Mouse (Mus musculus) adrenal gland, adult 8-10 months (tissue): ENCODE measurements at regions not wholly inside any gene's neighbourhood (a gene's known extent, or its start where the extent isn't known, plus 50 kb on each side); places are given as distances from the start of the nearest gene placed in this dataset.
"Not testable (repeated sequence)": the region's sequence is repeated elsewhere in the genome, so short reads cannot be mapped to it uniquely, and the experiment has no call there.

Experiments
- DNase-seq: peaks from one replicate; pipeline ENCODE4 v3.0.0; 2022

DNA sequence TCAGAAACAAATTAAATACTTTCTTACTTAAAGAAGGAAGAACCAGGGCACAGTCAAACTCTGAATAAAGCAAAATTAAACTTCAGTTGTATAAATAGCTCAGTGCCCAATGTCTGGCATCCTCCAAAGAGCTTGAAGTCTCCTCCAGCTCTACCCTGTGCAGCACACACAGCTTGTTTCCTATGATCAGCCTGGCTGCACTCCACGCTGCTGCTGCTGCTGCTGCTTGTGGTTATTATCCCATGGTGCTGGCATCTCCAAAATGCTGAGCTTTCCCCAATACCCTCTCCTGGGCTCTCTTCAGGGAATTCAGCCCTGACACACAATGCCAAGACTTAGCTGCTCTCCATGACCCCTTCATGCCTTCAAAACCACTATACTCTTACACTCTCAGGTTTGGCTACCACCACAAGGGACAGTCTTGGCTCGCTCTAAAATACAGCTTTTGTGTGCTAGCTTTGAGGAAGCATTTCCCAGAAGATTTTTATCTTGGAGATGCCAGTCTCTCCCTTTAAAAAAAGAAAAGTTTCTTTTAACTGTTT lies 121.0 kb downstream of the Rab10 start:
- DNase-seq: not testable (repeated sequence)

DNA sequence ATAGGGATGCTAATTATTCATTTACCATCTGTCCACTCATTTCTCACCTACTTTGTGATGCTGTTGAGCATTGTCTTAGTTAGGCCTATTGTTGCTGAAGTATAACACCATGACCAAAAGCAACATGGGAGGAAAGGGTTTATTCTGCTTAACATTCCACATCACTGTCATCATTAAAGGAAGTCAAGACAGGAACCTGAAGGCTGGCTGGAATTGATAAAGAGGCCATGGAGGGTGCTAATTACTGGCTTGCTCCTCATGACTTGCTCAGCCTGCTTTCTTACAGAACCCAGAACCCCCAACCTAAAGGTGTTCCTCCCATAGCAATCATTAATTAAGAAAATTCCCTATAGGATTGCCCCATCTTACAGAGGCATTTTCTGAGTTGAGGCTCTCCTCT lies 121.6 kb downstream of the Rab10 start:
- no peak for DNase-seq

DNA sequence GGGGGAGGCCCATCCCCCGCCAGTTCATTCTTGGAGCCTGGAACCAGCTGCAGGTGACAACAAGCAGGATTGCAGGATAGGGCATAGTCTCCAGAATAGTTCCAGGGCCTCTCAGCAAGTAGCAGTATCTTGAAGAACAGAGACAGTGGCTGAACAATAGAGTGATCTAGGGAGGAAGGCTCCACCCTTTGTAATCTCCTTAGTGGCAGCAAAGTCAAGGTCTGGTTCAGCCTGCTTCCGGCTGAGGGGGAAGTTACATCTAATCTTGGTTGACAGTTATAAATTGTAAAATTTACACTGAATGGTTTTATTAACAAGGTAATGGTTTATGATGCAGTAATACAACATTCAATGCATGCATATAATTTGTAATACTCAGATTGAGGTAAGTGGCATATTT lies 136.4 kb downstream of the Rab10 start:
- DNase-seq: no peak

DNA sequence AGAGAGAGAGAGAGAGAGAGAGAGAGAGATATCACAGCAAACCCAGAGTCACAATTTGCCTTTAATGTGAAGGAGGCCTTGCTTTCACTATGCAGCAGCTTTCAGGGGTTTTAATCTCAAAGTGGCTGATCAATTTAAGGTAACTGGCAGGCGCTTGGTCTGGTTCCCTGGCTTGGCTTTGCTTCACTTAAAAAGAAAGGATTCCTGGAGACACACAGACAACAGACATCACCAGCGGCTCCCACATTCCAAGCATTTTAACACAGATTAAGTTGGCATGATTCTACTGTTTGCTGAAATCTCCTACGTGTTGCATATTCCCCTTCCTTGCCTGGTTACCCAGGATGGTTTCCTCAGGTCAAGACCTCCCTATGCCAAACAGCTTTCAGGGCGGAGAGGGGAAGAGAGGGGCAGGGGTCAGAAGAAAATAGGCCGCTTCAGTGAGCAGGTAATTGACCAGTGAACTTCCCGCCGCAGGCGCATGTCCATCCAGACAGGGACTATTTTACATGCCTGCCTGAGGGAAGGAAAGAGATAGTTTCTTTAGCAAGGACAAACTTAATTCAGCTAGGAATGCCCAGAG lies 140.0 kb downstream of the Rab10 start:
- DNase-seq: not testable (repeated sequence)

DNA sequence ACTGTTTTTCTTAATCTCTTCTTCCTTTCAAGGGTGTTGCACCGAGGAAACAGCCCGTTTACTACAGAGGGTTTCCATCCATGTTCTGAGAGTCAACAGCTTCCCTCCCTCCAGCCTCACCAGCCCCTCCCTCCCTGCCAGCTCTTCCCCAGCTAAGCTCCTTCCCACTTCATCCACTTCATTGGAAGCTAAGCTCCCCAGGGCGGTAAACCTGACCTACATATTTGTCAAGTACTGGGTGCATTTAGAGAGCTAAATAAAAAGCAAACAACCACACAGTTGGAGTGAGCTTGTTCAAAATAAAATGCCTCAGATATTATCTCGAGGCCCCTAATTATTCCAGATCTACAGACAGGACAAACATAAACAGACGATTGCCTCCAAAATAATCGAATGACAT lies 148.1 kb downstream of the Rab10 start:
- DNase-seq: not testable (repeated sequence)

DNA sequence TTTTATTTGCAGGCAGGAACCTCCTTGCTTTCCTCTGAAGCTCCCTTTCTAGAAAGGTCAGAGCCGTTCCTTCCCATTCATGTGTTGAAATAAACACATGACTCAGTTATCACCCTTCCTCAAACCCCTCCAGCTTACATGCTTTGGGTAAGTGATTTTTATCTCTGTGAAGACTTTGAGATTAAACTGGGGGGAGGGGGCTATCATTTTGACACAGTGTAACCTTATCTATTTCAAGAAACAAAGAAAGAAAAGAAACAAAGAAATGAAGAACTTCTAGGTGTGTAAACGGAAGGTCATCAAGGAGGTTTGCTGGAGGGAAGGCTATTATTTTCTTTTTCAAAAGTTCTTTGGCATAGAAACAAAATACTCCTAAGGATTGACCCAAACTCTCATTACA lies 151.0 kb downstream of the Rab10 start:
- not testable (repeated sequence) for DNase-seq

DNA sequence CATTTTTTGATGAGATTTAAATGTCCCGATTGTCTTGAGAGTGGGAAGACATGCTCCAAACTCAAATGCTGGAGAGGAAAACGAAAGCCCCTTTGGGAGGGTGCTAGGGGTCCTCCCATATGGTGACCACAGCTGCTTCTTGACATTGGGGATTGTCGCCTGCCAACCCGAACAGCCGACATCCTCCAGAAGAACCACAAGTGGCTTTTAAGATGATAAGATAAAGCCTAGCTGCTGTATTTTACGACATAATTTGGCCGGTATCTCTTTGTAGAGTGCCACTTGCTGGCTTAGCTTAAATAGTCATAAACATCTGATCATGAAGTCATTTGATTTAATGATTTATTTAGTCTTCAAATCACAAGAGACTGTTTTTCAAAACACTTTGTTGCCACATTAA lies 156.1 kb downstream of the Rab10 start:
- DNase-seq: not testable (repeated sequence)

DNA sequence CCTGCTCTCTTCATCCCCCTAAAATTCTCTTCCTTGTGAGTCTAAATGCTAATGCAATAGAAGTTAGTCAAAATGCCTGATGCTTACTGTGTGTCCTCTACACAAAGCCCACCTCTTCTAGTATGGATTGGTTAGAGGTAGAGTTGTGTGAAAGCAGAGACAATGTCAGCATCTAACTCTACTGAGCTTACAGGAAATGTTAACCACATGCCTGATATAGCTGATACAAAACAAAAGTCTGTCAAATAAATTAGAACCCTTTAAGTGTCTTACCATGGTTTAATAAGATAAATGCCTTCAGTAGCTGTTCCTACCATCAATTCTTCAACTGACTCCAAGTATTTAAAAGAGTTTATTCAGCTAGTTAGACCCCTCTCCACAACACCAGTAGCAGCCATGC lies 177.2 kb downstream of the Rab10 start:
- DNase-seq: not testable (repeated sequence)

DNA sequence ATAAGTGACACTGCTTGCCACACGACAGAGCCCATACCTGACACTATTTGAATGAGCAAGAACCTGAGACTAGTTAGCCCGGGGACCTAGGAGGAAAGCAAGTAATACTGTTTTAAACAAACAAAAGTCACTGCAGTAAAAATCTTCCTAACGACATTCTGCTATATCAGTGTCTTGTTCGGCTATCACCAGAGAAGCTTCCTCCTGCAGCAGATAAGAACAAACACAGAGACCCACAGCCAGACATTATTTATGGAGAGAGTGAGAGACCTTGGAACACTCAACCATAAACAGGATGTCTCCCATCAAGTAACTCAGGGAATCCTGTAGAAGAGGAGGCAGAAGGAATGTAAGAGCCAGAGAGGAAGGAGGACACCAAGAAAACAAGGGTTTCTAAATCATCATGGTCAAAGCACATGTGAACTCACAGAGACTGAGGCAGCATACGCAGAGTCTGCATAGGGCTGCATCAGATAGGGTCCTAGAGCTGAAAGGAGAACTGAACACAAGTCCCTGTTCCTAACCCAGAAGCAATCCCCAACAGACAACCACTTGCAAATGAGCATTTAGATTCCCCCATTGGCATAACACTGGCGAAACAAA lies 178.5 kb downstream of the Rab10 start:
- not testable (repeated sequence) for DNase-seq

DNA sequence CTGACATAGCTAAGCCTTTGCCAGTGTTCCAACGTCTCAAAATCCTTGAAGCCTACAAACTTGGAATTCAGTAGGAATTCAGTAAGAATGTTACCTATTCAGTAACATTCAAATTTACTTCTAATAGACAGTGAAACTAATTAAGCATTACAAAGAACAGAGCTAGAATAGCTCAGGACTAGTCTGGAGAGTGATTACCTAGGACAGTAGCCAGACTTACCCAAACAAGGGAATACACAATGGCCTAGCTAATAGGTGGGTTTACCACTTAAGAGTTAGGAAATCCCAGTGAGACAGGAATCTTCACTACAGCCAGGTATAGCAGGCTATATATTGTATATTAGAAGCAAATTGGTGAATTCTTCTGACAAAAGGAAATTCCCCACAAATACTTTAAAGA lies 182.4 kb downstream of the Rab10 start:
- DNase-seq: not testable (repeated sequence)

DNA sequence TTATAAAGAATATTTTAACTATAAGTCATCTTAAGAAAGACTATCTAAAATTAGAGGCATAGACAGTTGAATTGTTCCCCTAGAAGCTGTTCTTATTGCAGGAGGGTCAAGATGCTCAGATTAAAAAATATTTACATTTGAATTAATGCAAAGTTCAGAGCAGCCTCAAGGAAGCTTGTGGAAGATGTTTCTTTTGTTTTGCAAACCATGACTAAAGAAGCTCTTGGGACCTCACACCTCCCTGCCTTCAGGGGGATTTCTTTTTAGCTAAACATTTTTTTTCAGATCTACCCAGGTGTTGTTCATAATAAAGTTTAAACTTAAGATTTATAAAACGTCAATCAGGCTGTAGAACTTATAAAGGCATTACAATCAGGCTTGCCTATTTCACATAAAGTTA lies 185.7 kb downstream of the Rab10 start:
- no peak for DNase-seq

DNA sequence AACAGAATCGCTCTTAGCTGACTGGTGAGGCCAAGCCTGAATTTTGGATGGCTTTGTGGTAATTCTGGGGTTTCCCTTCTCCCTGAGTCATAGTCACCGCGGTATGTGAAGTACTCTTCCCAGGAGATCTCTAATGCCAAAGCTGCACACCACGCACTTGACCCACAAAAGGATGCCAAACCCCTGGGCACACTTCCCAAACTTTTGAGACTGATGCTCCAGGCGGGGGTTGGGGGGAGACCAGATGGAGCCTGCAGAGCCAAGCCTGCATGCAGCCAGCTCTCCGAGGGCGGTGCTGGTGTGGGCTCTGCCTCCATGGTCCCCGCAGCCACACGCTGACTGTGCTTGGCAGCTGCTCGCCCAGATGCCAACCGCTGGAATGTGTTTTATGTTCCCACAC lies 199.2 kb downstream of the Rab10 start:
- DNase-seq: not testable (repeated sequence)

DNA sequence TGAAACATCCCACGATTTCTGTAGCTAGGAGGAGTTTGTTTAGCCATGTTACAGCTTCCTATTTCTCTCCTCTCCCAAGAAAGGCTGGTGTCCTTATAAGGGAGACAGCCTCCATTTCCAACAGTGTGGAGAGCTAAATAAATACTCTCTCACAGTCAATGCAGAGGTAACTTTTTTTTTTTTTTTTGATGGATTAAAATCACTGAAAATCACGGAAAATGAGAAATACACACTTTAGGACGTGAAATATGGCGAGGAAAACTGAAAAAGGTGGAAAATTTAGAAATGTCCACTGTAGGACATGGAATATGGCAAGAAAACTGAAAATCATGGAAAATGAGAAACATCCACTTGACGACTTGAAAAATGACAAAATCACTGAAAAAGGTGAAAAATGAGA lies 200.1 kb downstream of the Rab10 start:
- DNase-seq: peak; percentile 63

DNA sequence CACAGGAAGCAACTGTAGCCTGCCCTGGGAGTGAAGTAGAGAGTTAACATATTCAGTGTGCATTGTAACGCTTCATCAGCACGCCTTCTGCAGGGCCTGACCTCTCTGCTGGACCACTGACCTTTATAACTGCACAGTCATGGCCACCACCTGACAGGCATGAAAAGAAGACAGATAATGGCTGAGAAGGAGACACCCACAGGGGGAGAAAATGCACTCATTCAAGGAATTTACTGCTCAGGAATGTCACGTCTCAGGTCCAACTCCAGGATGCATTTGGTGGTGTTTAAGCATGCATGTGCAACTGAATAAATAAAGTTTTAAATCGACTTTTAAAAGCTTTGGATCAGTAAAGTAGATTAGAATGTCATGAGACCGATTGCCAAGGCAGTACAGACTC lies 207.8 kb downstream of the Rab10 start:
- not testable (repeated sequence) for DNase-seq

DNA sequence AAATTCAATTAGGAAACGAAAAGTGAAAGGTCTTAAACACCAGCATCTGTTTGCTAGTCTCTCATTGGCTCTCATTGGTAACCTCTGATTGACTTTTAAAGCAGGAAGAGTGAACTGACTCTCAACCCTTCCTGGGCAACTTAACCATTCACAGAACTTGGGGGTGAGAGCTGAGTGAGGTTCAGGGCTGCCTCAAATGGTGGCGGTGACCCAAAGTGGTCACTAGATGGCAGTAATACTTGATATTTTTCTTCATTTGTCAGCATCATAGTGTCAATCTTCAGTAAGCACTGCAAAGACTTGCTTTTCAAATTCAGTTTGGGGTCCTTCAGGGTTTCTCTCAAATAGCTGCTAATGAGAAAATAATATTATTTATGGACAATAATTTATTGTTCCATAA lies 211.6 kb downstream of the Rab10 start:
- DNase-seq: peak; percentile 18

DNA sequence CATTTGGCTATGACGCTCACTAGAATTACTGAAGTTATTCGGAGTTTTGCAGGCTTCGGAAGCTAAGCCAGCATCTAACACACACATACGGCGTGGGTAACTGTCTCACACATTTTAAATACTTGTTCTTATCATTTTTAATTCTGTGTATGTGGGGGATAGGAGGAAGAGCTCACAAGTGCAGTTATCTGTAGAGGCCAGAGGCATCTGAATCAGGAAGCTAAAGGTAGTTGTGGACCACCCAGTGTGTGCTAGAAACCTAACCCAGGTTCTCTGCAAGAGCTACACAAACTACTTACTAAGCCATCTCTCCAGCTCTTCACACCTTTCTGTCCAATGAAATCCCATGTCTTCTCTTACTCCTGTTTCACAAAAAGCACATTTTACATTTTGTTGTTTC lies 215.3 kb downstream of the Rab10 start:
- DNase-seq: no peak

DNA sequence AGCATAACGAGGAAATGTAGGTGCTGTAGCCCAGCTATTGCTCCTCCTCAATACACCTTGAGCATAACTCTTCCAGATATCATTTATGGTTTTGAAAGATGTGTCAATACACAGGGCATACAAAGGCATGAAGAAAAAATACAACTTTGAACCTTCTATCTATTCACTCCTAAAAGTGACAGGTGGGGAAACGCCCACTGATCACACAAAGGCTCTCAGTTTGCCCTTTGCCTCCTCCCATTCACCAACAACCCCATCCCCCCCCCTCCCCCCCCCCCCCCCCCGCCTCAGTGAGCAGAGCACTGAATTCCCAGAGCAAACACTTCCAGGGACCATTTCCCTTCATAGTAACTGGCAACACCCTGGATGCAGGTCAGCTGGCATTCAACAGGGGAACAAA lies 216.8 kb downstream of the Rab10 start:
- DNase-seq: not testable (repeated sequence)

DNA sequence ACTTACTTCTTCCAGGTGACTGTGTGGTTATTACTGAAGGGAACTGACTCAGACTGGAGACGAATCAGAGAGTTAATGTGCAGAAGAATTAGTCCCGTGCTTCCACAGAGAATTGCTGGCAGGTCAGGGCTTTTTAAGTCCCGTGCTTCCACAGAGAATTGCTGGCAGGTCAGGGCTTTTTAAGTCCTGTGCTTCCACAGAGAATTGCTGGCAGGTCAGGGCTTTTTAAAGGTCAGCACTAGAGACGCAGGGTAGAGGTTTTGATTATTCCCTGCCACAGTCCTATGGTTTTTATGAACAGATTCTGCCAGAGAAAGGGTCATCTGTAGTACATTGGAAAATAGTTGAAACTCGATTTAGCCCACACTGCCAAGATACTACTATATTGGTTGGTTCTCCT lies 260.2 kb downstream of the Rab10 start:
- DNase-seq: peak; percentile 57

DNA sequence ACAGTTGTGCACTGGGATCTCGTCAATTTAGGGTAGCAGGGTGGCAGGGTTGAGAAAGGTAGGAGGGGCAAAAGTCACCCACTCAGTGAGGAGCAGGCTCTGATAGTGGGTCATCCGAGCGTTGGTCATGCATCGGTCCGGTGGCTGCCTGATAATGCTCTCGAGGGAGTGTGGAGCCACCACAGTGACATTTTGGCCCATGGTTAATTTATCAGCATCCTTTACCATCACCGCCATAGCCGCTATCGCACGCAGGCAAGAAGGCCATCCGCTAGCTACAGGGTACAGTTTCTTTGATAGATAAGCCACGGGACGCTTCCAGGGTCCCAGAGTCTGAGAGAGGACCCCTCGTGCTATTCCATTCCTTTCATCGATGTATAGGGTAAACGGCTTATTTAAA lies 291.3 kb downstream of the Rab10 start:
- not testable (repeated sequence) for DNase-seq

DNA sequence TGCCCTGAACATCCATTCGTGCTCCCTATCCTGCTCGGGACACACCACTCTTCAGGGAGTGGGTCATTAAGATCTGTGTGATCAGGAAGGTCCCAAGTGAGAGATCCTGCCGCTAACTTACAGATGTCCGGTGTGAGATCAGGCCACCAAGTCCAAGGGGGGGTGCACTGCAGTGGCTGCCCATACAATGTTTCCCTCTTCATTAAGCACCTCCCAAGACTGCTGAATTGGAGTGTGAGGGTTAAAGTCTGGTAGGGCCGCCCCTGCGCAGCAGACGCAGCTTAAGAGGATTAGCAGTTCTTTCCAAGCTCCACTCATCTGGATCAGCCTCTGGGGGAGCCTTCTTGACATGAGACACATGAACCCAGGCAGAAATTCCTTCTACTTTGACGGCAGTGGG lies 293.0 kb downstream of the Rab10 start:
- not testable (repeated sequence) for DNase-seq
